Mouse (Mus musculus): ENCODE measurements around the gene Zic2.
A peak's percentile ranks its signal among the peaks of the same experiment; 100 is the strongest.

DNA sequence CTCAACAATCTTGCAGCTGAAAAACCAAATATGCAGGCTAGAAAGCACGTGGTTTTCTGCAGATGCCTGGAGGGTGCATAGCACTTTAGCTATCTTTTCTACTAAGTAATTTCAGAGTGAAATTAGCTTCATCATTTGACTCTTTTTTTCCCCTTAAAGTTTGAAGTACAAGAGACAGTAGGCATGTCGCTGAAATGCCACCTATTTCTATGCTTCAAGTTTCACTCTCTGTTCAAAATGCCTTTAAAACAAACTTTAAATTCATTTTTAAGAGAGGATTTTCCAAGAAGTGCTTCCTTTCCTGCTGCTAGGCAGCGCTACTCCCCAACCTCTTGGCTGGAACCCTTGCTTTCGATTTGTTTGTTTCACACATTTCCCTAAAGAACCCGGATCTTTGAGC is 13.8 kb downstream of the Zic2 start:
- TF ChIP-seq MAFK (IDR thresholded peaks at IDR 0.05; ENCODE audit: insufficient replicate concordance, low read length) = no peak
- no peak for TF ChIP-seq NRF1 (IDR thresholded peaks at IDR 0.05; ENCODE audit: low read depth, low read length)
- no peak for TF ChIP-seq EP300 (IDR thresholded peaks at IDR 0.05; ENCODE audit: low read length)
- 0 out of 2 replicates have a peak, but pooled peaks have one; percentile 49 for TF ChIP-seq CHD1 (IDR thresholded peaks at IDR 0.05; ENCODE audit: low read depth, low read length)
- TF ChIP-seq CTCF (conservative IDR thresholded peaks at IDR 0.05 in 1 of 2, IDR thresholded peaks at IDR 0.05 in 1 of 2; ENCODE audit: low read depth in 2 of 2, low read length in 2 of 2) = no peak
- no peak for TF ChIP-seq BHLHE40 (IDR thresholded peaks at IDR 0.05; ENCODE audit: low read depth, low read length)
- no peak for TF ChIP-seq POLR2A (IDR thresholded peaks at IDR 0.05; ENCODE audit: low read depth, low read length)
- TF ChIP-seq ZKSCAN1 (IDR thresholded peaks at IDR 0.05; ENCODE audit: borderline replicate concordance, low read depth, low read length) = no peak
